Mouse (Mus musculus) liver, embryonic 14.5 days (tissue): ENCODE data around the gene Snrnp35. TPM values are rescaled to one million over a fixed set of nuclear protein-coding genes. Genes with fewer than 3 reads are reported as not detected.

Source experiments
- ATAC-seq: fragments of 200-750 bp; cut with Nextera tagmentation; 2 replicates; pipeline ENCODE4 v1.8.0; 2017; ENCODE audit warnings: moderate number of reproducible peaks, mild to moderate bottlenecking, moderate library complexity; ENCODE audit not compliant: insufficient read depth
- DNase-seq, 3 experiments: peaks; one replicate each; pipeline ENCODE4 v3.0.0-alpha.2; 2012 to 2013; ENCODE audit warnings: low read depth in 3 of 3, low spot score in 3 of 3
- H3K27ac ChIP-seq: fragments of 300-500 bp; sonication (generic); 2 replicates; pipeline ENCODE4 v1.5.1; 2014; ENCODE audit warnings: moderate library complexity, mild to moderate bottlenecking, control low read depth, inconsistent platforms
- H3K27me3 ChIP-seq: fragments of 300-500 bp; sonication (generic); 2 replicates; pipeline ENCODE4 v1.6.1; 2014; ENCODE audit warnings: mild to moderate bottlenecking, low read length, moderate library complexity; ENCODE audit not compliant: control insufficient read depth, insufficient read depth
- H3K36me3 ChIP-seq: fragments of 300-500 bp; sonication (generic); replicated peaks from 2 replicates; pipeline ENCODE4 v1.6.1; 2014; ENCODE audit warnings: low read depth; ENCODE audit not compliant: control insufficient read depth, insufficient read depth
- H3K4me1 ChIP-seq, 2 experiments: fragments of 200-500 bp in 1 of 2; fragments of 300-500 bp in 1 of 2; sonication (generic) in 1 of 2; replicated peaks; 2 replicates each; pipeline ENCODE4 v1.6.1; 2012 to 2014; ENCODE audit warnings: antibody characterized with exemption in 1 of 2, inconsistent platforms in 1 of 2, low read length in 1 of 2; ENCODE audit not compliant: control insufficient read depth in 2 of 2, insufficient read depth in 2 of 2
- H3K4me2 ChIP-seq: fragments of 300-500 bp; sonication (generic); 2 replicates; pipeline ENCODE4 v1.6.1; 2014; ENCODE audit warnings: low read depth, mild to moderate bottlenecking, control low read depth, moderate library complexity
- H3K4me3 ChIP-seq, 2 experiments: fragments of 200-500 bp in 1 of 2; fragments of 300-500 bp in 1 of 2; sonication (generic) in 1 of 2; 2 replicates each; pipeline ENCODE4 v1.5.1; 2012 to 2014; ENCODE audit warnings: low read depth in 2 of 2, low read length in 2 of 2, mild to moderate bottlenecking in 2 of 2, control low read depth in 1 of 2, inconsistent platforms in 1 of 2, moderate library complexity in 1 of 2; ENCODE audit not compliant: insufficient read depth in 1 of 2
- H3K9ac ChIP-seq: fragments of 300-500 bp; sonication (generic); replicated peaks from 2 replicates; pipeline ENCODE4 v1.6.1; 2014; ENCODE audit warnings: mild to moderate bottlenecking, control low read depth, moderate library complexity
- H3K9me3 ChIP-seq: fragments of 300-500 bp; sonication (generic); 2 replicates; pipeline ENCODE4 v1.6.1; 2016; ENCODE audit warnings: low read length, mixed read lengths; ENCODE audit not compliant: control insufficient read depth
- CTCF ChIP-seq: IDR thresholded peaks from 2 replicates; pipeline ENCODE4 v1.5.1; 2016; ENCODE audit warnings: antibody characterized with exemption, low read depth, control low read depth
- EP300 ChIP-seq: IDR thresholded peaks from 2 replicates; pipeline ENCODE4 v1.6.1; 2016; ENCODE audit warnings: antibody characterized with exemption, low read depth
- WGBS: fragments of 180-500 bp; shearing (Covaris S2); extraction: QIAGEN DNeasy Blood & Tissue Kit; methylation state at CpG from one replicate; pipeline ENCODE4 v1.1.7; 2014; ENCODE audit not compliant: insufficient replicate concordance; 5-methylcytosine and 5-hydroxymethylcytosine counted together
- polyA plus RNA-seq, 2 experiments: library from polyadenylated mRNA; depleted of rRNA in 1 of 2; stranded (reverse) in 1 of 2; unstranded in 1 of 2; fragments of >200 nt; fragmentation: Nextera tagmentation in 1 of 2; extraction: Ambion mirVana in 1 of 2; gene quantifications; 2 replicates each; pipeline versions ENCODE4 v1.2.1 to v1.2.3; 2012 to 2014

Gene Snrnp35
- polyA plus RNA-seq, 2 experiments: 5.8 to 7.4 TPM

- H3K4me1 ChIP-seq: peaks cover 32 to 35% of the 10 kb centered on the region in 2 experiments
- under 1% methylated on average over 30 of the region's 30 CpGs for WGBS
- DNase-seq: peak in 2 of 3 experiments; percentile 41 to 56
Observed at GRCm38 (mm10) chr5:124440094-124440701, 42.7 kb upstream of the Snrnp35 start.

GRCm38 (mm10) chr5:124442628-124443027 lies 40.3 kb upstream of the Snrnp35 start:
- Histone ChIP-seq H3K27ac (peak overlapping the region; percentile 74), H3K9me3 (no peaks in the 10 kb centered on the region), H3K27me3 (no peaks in the 10 kb centered on the region), H3K4me2 (peak overlapping the region; percentile 85), H3K4me1 (peaks cover 41 to 46% of the 10 kb centered on the region in 2 experiments), H3K9ac (peak overlapping the region; percentile 49; the same call in 1 of the 2 replicates), H3K4me3 (peak overlapping the region; percentile 29 to 43), H3K36me3 (peaks cover 13% of the 10 kb centered on the region)
- whole genome bisulfite sequencing: 27% methylated on average over 2 of the region's 2 CpGs
- DNase-seq (peak in 1 of 3 experiments; percentile 33), ATAC-seq (no peak)
- TF ChIP-seq CTCF (no peak), EP300 (no peak)

More at GRCm38 (mm10) chr5:124440094-124440701, 42.7 kb upstream of the Snrnp35 start:
- Histone ChIP-seq H3K9ac (peak overlapping the region; percentile 87), H3K27ac (peak overlapping the region; percentile 81), H3K36me3 (peaks cover 4% of the 10 kb centered on the region), H3K4me3 (peak overlapping the region; percentile 73 to 90), H3K9me3 (no peaks in the 10 kb centered on the region), H3K27me3 (no peaks in the 10 kb centered on the region), H3K4me2 (peak overlapping the region; percentile 85)
- peak; percentile 74 for TF ChIP-seq CTCF
- TF ChIP-seq EP300: no peak
- peak; percentile 36 for ATAC-seq

DNA sequence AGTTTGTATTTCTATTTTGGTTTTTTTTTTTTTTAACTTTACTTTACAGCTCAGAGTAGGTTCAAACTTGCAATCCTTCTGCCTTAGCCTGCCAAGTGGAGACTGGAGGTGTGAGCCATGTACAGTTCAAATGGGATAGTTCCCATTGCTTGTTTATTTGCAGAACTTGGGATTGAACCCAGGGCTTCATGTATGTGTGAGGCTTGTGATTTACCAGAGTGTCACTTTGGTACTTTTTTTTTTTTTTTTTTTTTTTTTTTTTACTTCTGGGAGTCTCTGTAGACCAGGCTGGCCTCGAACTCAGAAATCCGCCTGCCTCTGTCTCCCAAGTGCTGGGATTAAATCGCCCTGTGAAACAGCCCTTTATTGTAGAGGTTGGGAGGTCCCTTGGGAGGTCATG lies 38.7 kb upstream of the Snrnp35 start:
- Histone ChIP-seq H3K27me3 (no peaks in the 10 kb centered on the region), H3K4me2 (peak overlapping the region; percentile 70), H3K9me3 (no peaks in the 10 kb centered on the region), H3K4me1 (peaks cover 41 to 51% of the 10 kb centered on the region in 2 experiments), H3K4me3 (peak overlapping the region; percentile 78 to 79), H3K27ac (peak overlapping the region; percentile 94), H3K36me3 (peaks cover 29% of the 10 kb centered on the region), H3K9ac (peak overlapping the region; percentile 80)
- DNase-seq: no peak
- 62% methylated on average over 3 of the region's 3 CpGs for WGBS
- no peak for TF ChIP-seq CTCF
- TF ChIP-seq EP300: no peak
- ATAC-seq: no peak

DNA sequence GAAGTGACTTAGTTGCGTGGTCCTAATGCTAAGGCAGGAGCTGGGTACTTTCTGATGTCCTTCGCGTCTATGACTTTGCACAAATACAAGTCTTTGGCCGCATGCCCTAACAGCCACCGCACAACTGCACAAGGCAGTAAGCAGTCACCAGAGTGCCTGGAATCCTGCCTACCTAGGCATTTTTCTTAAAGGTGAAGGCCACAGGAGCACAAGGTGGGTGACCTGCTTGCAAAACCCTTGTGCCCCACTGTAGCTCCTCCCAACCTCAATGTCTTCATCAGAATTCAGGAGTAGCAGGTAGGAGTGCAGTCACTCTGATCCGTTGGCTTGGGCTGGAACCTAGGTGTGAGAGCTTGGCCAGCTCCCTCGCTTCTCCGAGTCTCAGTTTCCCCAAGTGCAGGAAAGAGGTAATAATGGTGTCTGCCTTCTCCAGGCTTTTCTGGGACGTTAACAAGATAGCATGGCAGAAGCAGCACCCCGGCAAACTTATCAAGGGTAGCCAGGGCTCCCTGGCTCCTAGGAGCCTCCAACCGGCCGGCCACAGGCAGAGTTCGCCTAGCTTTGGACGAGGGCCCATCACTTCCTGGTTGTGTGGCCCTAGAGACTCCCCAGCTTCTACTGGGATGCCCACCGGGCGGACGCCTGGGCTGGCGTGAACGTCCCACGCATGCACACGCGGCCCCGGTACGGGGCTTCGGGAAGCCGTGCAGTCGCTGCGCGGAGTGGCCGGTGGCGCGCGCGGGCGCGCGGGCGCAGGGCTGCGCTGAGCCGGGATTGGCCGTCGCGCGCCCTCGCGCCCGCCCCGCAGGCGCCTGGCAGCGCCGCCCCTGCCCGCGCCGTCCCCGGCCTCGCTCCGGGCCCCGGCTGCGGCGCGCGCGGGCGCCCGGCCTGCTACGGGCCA lies 38.0 kb upstream of the Snrnp35 start:
- peaks cover 43 to 55% of the 10 kb centered on the region in 2 experiments for H3K4me1 ChIP-seq
- 0 out of 2 replicates have a peak, but pooled peaks have one; percentile 1 for TF ChIP-seq CTCF
- TF ChIP-seq EP300: no peak
- H3K9me3 ChIP-seq: no peaks in the 10 kb centered on the region
- ATAC-seq (peak; percentile 82), DNase-seq (peak; percentile 55 to 61 (median 59))
- H3K27me3 ChIP-seq: no peaks in the 10 kb centered on the region
- peak overlapping the region; percentile 94 for H3K27ac ChIP-seq
- H3K4me3 ChIP-seq: peak overlapping the region; percentile 79 to 86
- H3K36me3 ChIP-seq: peaks cover 35% of the 10 kb centered on the region
- 2% methylated on average over 53 of the region's 66 CpGs for WGBS
- peak overlapping the region; percentile 70 for H3K4me2 ChIP-seq
- H3K9ac ChIP-seq: peak overlapping the region; percentile 80
